ENCODE assay signal across 35 mouse cellular contexts in genomic region chr11:78916410-78916809, GRCm38 (mm10). TPM values are rescaled to one million over a fixed set of nuclear protein-coding genes. Genes with fewer than 3 reads are reported as not detected.
DNase-seq lines count a peak whose midpoint lies in the region; ATAC-seq and TF ChIP-seq lines count a peak whose summit lies in the region.
"Had no signal": no experiment of that assay in that cellular context is flagged by ENCODE, and none has a peak within 500 bp of the region (broad histone marks: within the 10 kb centered on the region; RNA-seq: fewer than 3 reads in every experiment).

No protein-coding gene starts in this region.

- no peak overlapping the region for H3K9ac ChIP-seq in CH12.LX (ENCODE audit: insufficient read depth, low read depth)
- H3K9ac ChIP-seq: embryonic facial prominence, embryonic 12.5 days; heart, embryonic 15.5 days; hindbrain, embryonic 13.5 days; limb, embryonic 13.5 days; lung, embryonic 15.5 days had no signal

- no peaks in the 10 kb centered on the region for H3K9me3 ChIP-seq in CH12.LX (replicated peaks; ENCODE audit: low read length)
- H3K9me3 ChIP-seq: embryonic facial prominence, embryonic 12.5 days; G1E; heart, embryonic 10.5 days; heart, embryonic 15.5 days; hindbrain, embryonic 13.5 days; limb, embryonic 13.5 days; lung, embryonic 15.5 days; midbrain, embryonic 10.5 days had no signal

- H3K27me3 ChIP-seq in CH12.LX (replicated peaks) = no peaks in the 10 kb centered on the region
- no peaks in the 10 kb centered on the region for H3K27me3 ChIP-seq in thymus, adult 2 months (ENCODE audit: control insufficient read depth, insufficient read depth, low read length)
- H3K27me3 ChIP-seq: embryonic facial prominence, embryonic 12.5 days; heart, embryonic 15.5 days; lung, embryonic 15.5 days had no signal

- no peak overlapping the region for H3K4me3 ChIP-seq in CH12.LX (replicated peaks in 1 of 3; ENCODE audit: low read depth in 2 of 3, low read length in 2 of 3, poor library complexity in 1 of 3)
- H3K4me3 ChIP-seq in thymus, adult 2 months (ENCODE audit: control insufficient read depth, insufficient read depth, low read length) = no peak overlapping the region
- H3K4me3 ChIP-seq: embryonic facial prominence, embryonic 12.5 days; heart, embryonic 10.5 days; heart, embryonic 15.5 days; hindbrain, embryonic 13.5 days; left cerebral cortex, adult 2 months; limb, embryonic 13.5 days; lung, embryonic 15.5 days; midbrain, embryonic 10.5 days had no signal

- no peak for TF ChIP-seq CTCF in CH12.LX (conservative IDR thresholded peaks at IDR 0.05 in 1 of 2, IDR thresholded peaks at IDR 0.05 in 1 of 2; ENCODE audit: low read depth in 2 of 2, low read length in 2 of 2)
- no peak for TF ChIP-seq CTCF in thymus, adult 2 months (IDR thresholded peaks at IDR 0.05; ENCODE audit: borderline replicate concordance, control insufficient read depth, extremely low read depth, insufficient read depth, low read length, poor library complexity)

- H3K36me3 ChIP-seq in CH12.LX (replicated peaks in 1 of 2; ENCODE audit: control insufficient read depth in 1 of 2, insufficient read depth in 1 of 2, low read length in 1 of 2) = no peaks in the 10 kb centered on the region
- no peaks in the 10 kb centered on the region for H3K36me3 ChIP-seq in thymus, adult 2 months (ENCODE audit: control insufficient read depth, insufficient read depth, low read length)
- H3K36me3 ChIP-seq: embryonic facial prominence, embryonic 12.5 days; G1E; heart, embryonic 10.5 days; heart, embryonic 15.5 days; hindbrain, embryonic 13.5 days; limb, embryonic 13.5 days; lung, embryonic 15.5 days; midbrain, embryonic 10.5 days had no signal

- 81% methylated on average over 1 of the region's 1 CpGs for WGBS in thymus, adult 2 months

- no peak overlapping the region for H3K27ac ChIP-seq in CH12.LX (ENCODE audit: insufficient read depth, low read depth)
- H3K27ac ChIP-seq in thymus, adult 2 months (ENCODE audit: control insufficient read depth, insufficient read depth, low read length) = no peak overlapping the region
- H3K27ac ChIP-seq: embryonic facial prominence, embryonic 12.5 days; heart, embryonic 10.5 days; heart, embryonic 15.5 days; hindbrain, embryonic 13.5 days; left cerebral cortex, adult 2 months; limb, embryonic 13.5 days; lung, embryonic 15.5 days; midbrain, embryonic 10.5 days; stomach, postnatal 0 days had no signal

- peak; percentile 58 for TF ChIP-seq EP300 in CH12.LX (IDR thresholded peaks at IDR 0.05; ENCODE audit: low read length)

- no peak for TF ChIP-seq RAD21 in CH12.LX (IDR thresholded peaks at IDR 0.05; ENCODE audit: low read depth, low read length)

- peak; percentile 90 for ATAC-seq in megakaryocyte, adult 5-6 weeks (ENCODE audit: poor library complexity, severe bottlenecking)
- no peak for ATAC-seq in activated CD4-positive, CD25-positive, alpha-beta regulatory T cell, adult 4 months
- ATAC-seq: forebrain, embryonic 14.5 days; intestine, postnatal 0 days; midbrain, embryonic 16.5 days had no signal

- no peaks in the 10 kb centered on the region for H3K79me2 ChIP-seq in CH12.LX (replicated peaks; ENCODE audit: control insufficient read depth, extremely low read depth, insufficient read depth, poor library complexity, severe bottlenecking)

- dilution Hi-C loops in CH12.LX (cut with MboI; ENCODE audit: extremely low pct_ligation_motif_present, extremely low pct_unique_long_range_greater_than_20kb, low sequenced_read_pairs) = no loop called here

- H3K4me2 ChIP-seq in CH12.LX (ENCODE audit: insufficient read depth, low read depth, poor library complexity, severe bottlenecking) = no peak overlapping the region
- H3K4me2 ChIP-seq: embryonic facial prominence, embryonic 12.5 days; heart, embryonic 15.5 days; hindbrain, embryonic 13.5 days; limb, embryonic 13.5 days; liver, embryonic 11.5 days; lung, embryonic 15.5 days had no signal

- in situ Hi-C loops in CH12.LX (cut with MboI; ENCODE audit: low pct_ligation_motif_present, low pct_unique_long_range_greater_than_20kb, low sequenced_read_pairs) = no loop called here

- DNase-seq in 3T3-L1 (ENCODE audit: low read depth, low spot score) (peak; percentile 75), CH12.LX (ENCODE audit: extremely low read depth) (peak; percentile 41), adipocyte (ENCODE audit: low spot score) (peak; percentile 31)
- DNase-seq in thymus, adult 2 months = no peak
- no peak for DNase-seq in layer of hippocampus, adult 9-11 months
- DNase-seq: adrenal gland, postnatal 25 days; B cell, adult 2 months; cerebellum, adult 2 months; cerebellum, postnatal 25 days; gastrocnemius, postnatal 14 days; heart, adult 11 months; heart, postnatal 36 days; kidney, adult 9 months; kidney, postnatal 10 days; lung, postnatal 4 days; right cerebral cortex, adult 18-20 months; spleen, adult 18-20 months; thymus, adult 18-20 months; thymus, postnatal 4 days had no signal

- peaks cover 26 to 56% of the 10 kb centered on the region in 2 experiments for H3K4me1 ChIP-seq in CH12.LX (ENCODE audit: control insufficient read depth in 1 of 2, insufficient read depth in 2 of 2)
- no peaks in the 10 kb centered on the region for H3K4me1 ChIP-seq in thymus, adult 2 months (replicated peaks; ENCODE audit: control insufficient read depth, insufficient read depth, low read length)
- H3K4me1 ChIP-seq: embryonic facial prominence, embryonic 12.5 days; heart, embryonic 15.5 days; hindbrain, embryonic 13.5 days; limb, embryonic 13.5 days; lung, embryonic 15.5 days; midbrain, embryonic 10.5 days had no signal

- no peak for TF ChIP-seq POLR2A in CH12.LX (IDR thresholded peaks at IDR 0.05; ENCODE audit: low read depth, low read length)
- TF ChIP-seq POLR2A in thymus, adult 2 months (IDR thresholded peaks at IDR 0.05; ENCODE audit: control insufficient read depth, extremely low read depth, insufficient read depth, low read length, poor library complexity) = no peak

TF ChIP-seq in CH12.LX, 34 proteins besides CTCF, POLR2A, EP300 and RAD21:
- TF ChIP-seq RCOR1 (conservative IDR thresholded peaks at IDR 0.05; ENCODE audit: low read depth, low read length) = no peak
- TF ChIP-seq UBTF (IDR thresholded peaks at IDR 0.05; ENCODE audit: low read depth, low read length) = no peak
- TF ChIP-seq MYC (IDR thresholded peaks at IDR 0.05; ENCODE audit: low read depth, low read length) = no peak
- peak; percentile 64; the same call in 1 of the 2 replicates for TF ChIP-seq ETS1 (conservative IDR thresholded peaks at IDR 0.05; ENCODE audit: low read depth, low read length)
- no peak for TF ChIP-seq POLR2AphosphoS2 (IDR thresholded peaks at IDR 0.05; ENCODE audit: low read depth, low read length)
- peak; percentile 46; the same call in 1 of the 2 replicates for TF ChIP-seq JUND (conservative IDR thresholded peaks at IDR 0.05; ENCODE audit: low read depth, low read length)
- TF ChIP-seq E2F4 (IDR thresholded peaks at IDR 0.05; ENCODE audit: insufficient replicate concordance, low read depth, low read length) = no peak
- no peak for TF ChIP-seq MAFK (IDR thresholded peaks at IDR 0.05; ENCODE audit: insufficient replicate concordance, low read length)
- peak; percentile 71; the same call in 1 of the 2 replicates for TF ChIP-seq IRF4 (IDR thresholded peaks at IDR 0.05; ENCODE audit: low read depth, low read length)
- TF ChIP-seq ZNF384 (IDR thresholded peaks at IDR 0.05; ENCODE audit: low read depth, low read length) = no peak
- peak; percentile 31 for TF ChIP-seq USF2 (conservative IDR thresholded peaks at IDR 0.05; ENCODE audit: low read depth, low read length)
- TF ChIP-seq CHD1 (IDR thresholded peaks at IDR 0.05; ENCODE audit: low read depth, low read length) = no peak
- 0 out of 2 replicates have a peak, but pooled peaks have one; percentile 13 for TF ChIP-seq MEF2A (IDR thresholded peaks at IDR 0.05; ENCODE audit: borderline replicate concordance, low read depth, low read length)
- TF ChIP-seq BHLHE40 (IDR thresholded peaks at IDR 0.05; ENCODE audit: low read depth, low read length) = peak; percentile 13; the same call in 1 of the 2 replicates
- TF ChIP-seq JUN (IDR thresholded peaks at IDR 0.05; ENCODE audit: insufficient read depth, low read depth, low read length) = peak; percentile 22; the same call in 1 of the 2 replicates
- peak; percentile 13; the same call in 1 of the 2 replicates for TF ChIP-seq USF1 (IDR thresholded peaks at IDR 0.05; ENCODE audit: low read depth, low read length)

RNA-seq across cellular contexts. Expression of gene Nos2, which starts 4.2 kb away (rescaled TPM):
- total RNA-seq in CH12.LX (2012; rRNA removed) = 0.80 and 3.4 TPM in 2 replicates
- 1.3 and 1.6 TPM in 2 replicates for total RNA-seq in CH12.LX (2014; rRNA removed)
- 1.8 and 2.0 TPM in 2 replicates for polyA plus RNA-seq in CH12.LX (2012; ENCODE audit: insufficient read length, low read depth)
- not detected in 2 replicates for total RNA-seq in megakaryocyte, adult 5-6 weeks (2015)
- total RNA-seq in megakaryocyte, adult 5-6 weeks (2017) = not detected in 2 replicates
- not detected for polyA plus RNA-seq in activated CD4-positive, CD25-positive, alpha-beta regulatory T cell, adult 4 months (2017; shearing (Covaris generic))
- 8.2 and 8.3 TPM in 2 replicates for polyA plus RNA-seq in thymus, adult 2 months (2012; rRNA removed)
- total RNA-seq: G1E had no signal
- polyA plus RNA-seq: G1E had no signal

Comparison
In these comparisons a context has a peak if more than half of its experiments do, and no peak if none do; other contexts are left out.
1. DNase-seq: peak in 3T3-L1 (single experiment), CH12.LX (single experiment) and adipocyte (single experiment); none in thymus, adult 2 months (single experiment) and layer of hippocampus, adult 9-11 months (single experiment).